Mouse (Mus musculus) E14TG2a.4 (cell line): ENCODE data around the gene Dis3l2.

Source experiments
- CTCF ChIP-seq: conservative IDR thresholded peaks from 2 replicates; pipeline ENCODE4 v1.5.1; 2014; ENCODE audit warnings: low read length
- NANOG ChIP-seq: IDR thresholded peaks from 2 replicates; pipeline ENCODE4 v1.6.1; 2014; ENCODE audit warnings: borderline replicate concordance, low read length, mixed read lengths
- POU5F1 ChIP-seq: IDR thresholded peaks from 2 replicates; pipeline ENCODE4 v1.6.1; 2014; ENCODE audit warnings: low read length, borderline replicate concordance

- no peak for TF ChIP-seq CTCF
- no peak for TF ChIP-seq POU5F1
- no peak for TF ChIP-seq NANOG
These were observed 24.9 kb upstream of the Dis3l2 start for GRCm38 (mm10) chr1:86678667-86679066.
